Mouse (Mus musculus) adrenal gland, postnatal 4 days (tissue): Measurements from ENCODE around the gene Scyl3. TPM values are rescaled to one million over a fixed set of nuclear protein-coding genes. Genes with fewer than 3 reads are reported as not detected.

ENCODE experiments used
- DNase-seq, 2 experiments: peaks; one replicate each; pipeline ENCODE4 v3.0.0; 2021 to 2022; ENCODE audit warnings: low spot score in 2 of 2, mixed read lengths in 2 of 2
- long read RNA-seq, 2 experiments: library from polyadenylated mRNA; stranded (forward); transcript quantifications; one replicate each; pipeline ENCODE4 v2.0.0; 2021
- total RNA-seq, 2 experiments: library from RNA; stranded (reverse); gene quantifications; 2 replicates each; pipeline ENCODE4 v1.2.3; 2021

Scyl3 gene
- total RNA-seq, result 10 to 100 TPM; 29.1 to 30.2 TPM
- long read RNA-seq, experiment 1, full-length matches to known transcripts, result 2 of 8 reads
- long read RNA-seq, experiment 1, partial matches to known transcripts, result 0 of 8 reads
- long read RNA-seq, experiment 1, other reads (novel, unspliced or antisense), result 6 of 8 reads
- long read RNA-seq, experiment 2, full-length matches to known transcripts, result 8 of 22 reads
- long read RNA-seq, experiment 2, partial matches to known transcripts, result 1 of 22 reads
- long read RNA-seq, experiment 2, other reads (novel, unspliced or antisense), result 13 of 22 reads

GRCm38 (mm10) chr1:163928846-163929245, at the start of gene Scyl3:
Gene Scyl3 (plus strand): TSS chr1:163929100.
- no peak for DNase-seq

GRCm38 (mm10) chr1:163889629-163890028, 39.3 kb upstream of the Scyl3 start:
- DNase-seq, result no peak

DNA sequence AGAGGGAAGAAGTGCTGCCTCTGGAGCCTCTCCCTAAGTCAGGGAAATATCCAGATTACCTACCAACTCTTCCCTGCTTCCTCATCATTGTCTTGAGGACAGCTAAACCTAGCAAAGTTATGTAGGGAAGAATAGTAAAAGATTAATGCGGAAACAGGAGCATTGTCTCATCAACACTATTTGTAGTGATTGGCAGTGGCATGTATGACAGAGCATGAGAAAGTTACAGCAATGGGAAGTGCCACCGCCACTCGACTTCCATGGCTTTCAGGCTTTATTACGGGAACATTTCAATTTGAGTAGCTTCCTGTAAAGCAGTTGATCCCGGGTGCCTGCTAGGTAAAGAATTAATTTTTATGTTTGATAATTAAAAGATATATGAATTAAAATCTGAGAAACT, 35.6 kb upstream of the Scyl3 start:
- no peak for DNase-seq

DNA sequence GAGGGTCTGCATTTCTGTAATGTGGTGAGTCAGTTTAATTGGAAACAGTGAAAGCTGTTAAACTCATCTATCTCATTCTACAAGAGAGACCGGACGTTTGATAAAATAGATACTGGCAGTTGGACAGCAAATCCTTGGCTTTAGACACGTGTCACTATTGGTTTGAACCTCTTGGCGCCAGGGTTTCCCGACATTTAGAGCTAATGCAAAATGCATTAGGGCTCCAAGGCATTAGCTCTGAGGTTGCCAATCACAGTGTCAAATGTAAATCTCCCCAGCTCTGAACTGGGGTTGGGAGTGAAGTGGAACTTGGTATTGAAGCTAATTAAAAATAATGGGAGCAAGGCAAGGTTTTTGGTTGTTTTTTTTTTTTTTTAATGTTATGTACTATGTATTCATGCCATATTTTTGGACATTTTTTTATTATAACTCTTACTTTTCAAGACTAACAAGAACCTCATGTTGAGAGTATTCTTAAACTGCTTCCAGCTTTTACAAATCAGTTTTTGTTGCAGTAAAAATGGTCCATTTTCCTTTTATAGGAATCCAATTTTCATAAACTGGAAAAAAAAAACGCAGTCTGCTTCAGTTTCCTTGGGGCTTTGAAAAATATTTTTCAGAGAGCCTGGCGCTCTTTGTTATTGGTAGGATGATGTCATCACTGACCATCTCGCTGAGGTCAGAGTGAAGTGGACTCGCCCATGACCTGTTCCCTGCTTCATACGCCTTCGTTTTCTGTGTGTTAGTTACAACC, 34.9 kb upstream of the Scyl3 start:
- no peak for DNase-seq

DNA sequence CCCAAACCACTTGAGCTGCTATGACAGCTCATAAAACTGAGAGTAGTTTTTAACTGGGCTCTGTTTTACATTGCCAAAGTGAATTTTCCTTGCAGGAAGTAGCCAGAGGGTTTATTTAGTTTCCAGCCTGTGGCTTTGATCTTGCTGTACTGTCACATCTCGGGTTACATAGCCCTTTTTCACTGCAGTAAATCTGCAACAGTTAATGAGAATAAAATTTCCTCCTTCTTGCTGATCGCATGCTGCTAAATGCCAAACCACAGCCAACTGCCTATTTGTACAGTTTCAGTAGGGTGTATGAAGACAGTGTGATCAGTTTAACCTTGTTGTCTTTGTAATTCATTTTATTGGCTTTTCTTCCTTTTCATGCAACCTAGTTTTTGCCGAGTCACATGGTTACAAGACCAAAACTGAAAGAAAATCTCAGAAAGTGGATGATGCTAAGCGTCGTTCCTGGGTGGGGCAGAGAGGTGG, 30.6 kb upstream of the Scyl3 start:
- no peak for DNase-seq

- no peak for DNase-seq
These were observed 29.3 kb upstream of the Scyl3 start for GRCm38 (mm10) chr1:163899575-163899974.

DNA sequence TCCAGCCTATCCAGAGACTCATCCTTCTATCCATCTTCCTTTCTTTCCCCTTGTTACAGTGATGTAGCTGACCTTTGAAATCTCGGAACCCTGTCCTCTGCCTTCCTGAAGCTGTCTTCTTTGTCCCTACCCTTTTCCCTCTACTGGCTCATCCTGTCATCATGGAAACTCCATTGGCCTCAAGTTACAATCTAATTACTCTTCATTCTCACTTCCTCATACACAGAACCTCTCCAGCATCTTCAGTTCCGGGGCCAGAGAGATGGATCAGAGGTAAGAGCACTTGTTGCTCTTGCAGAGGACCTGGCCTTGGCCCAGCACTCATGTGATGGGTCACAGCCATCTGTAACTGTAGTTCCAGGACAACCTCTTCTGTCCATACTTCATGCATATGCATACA, 28.7 kb upstream of the Scyl3 start:
- no peak for DNase-seq

- DNase-seq, result no peak
These were observed 25.5 kb upstream of the Scyl3 start for GRCm38 (mm10) chr1:163903411-163903810.

- DNase-seq, result no peak
These were observed 21.7 kb upstream of the Scyl3 start for GRCm38 (mm10) chr1:163907007-163907811.

- no peak for DNase-seq
These were observed 20.5 kb upstream of the Scyl3 start for GRCm38 (mm10) chr1:163908389-163908788.

- no peak for DNase-seq
These were observed 18.6 kb upstream of the Scyl3 start for GRCm38 (mm10) chr1:163910343-163910742.

- DNase-seq, result no peak
These were observed 18.1 kb upstream of the Scyl3 start for GRCm38 (mm10) chr1:163910785-163911184.

DNA sequence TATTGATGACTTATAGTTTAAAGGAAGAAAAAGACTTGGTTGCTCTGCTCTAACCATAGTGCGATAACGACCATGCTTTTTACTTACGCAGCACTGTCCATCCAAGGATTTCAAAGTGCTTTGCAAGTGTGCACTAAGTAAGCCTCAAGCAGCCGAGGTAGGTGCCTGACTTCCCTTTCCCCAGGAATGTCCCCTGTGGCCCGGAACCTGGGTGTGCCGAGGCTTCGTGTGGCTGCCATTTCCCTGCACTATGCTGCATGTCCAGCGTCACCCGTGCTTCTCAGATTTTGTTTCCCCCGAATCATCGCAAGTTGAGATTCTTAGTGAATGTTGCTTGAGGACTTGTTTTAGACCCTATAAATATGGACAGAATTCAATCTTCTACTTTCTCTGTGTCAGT, 16.9 kb upstream of the Scyl3 start:
- DNase-seq, result no peak

- DNase-seq, result no peak
These were observed 11.3 kb upstream of the Scyl3 start for GRCm38 (mm10) chr1:163917349-163918160.

- DNase-seq, result no peak
These were observed 4.8 kb upstream of the Scyl3 start for GRCm38 (mm10) chr1:163924093-163924492.

DNA sequence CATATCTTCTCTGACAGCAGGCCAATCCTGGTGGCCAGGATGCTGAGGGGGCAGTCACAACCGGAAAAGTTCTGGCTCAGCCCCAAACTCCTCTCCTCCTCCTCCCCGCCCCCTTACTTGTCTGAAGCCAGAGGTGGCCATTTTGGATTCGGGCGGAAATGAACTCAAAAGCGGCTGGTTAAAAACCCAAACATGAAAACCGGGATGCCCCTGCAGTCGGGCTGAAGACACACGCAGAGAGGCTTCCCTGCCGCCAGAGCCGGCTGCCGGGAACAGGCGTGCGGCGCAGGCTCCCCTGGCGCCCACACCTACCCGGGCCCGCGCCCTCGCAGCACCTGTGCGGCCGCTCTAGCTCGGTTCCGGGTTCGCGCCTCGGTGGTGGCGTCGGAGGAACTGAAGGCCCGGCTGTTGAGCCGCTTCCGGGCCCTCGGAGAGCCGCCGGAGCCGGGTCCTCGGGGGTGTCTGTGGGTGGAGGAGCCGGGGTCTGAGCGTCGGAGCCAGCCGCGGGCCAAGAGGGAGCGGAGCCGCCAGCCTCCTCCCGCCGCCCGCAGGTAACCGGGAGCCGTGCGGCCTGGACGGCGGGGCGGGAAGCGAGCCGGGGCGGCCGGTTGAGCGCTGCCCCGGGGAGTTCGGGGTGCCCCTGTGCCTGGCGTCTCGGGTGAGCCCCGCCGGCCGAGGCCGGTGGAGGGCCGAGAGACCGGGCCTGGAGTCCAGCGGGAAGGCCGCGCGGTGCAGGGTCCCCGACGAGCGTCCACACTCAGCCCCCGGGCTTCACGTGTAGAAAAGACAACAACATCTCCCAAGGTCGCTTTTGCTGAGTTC, 947 bp downstream of the Scyl3 start:
- peak; percentile 55 to 78 for DNase-seq

GRCm38 (mm10) chr1:163930458-163930794, 1.5 kb downstream of the Scyl3 start:
- no peak for DNase-seq

DNA sequence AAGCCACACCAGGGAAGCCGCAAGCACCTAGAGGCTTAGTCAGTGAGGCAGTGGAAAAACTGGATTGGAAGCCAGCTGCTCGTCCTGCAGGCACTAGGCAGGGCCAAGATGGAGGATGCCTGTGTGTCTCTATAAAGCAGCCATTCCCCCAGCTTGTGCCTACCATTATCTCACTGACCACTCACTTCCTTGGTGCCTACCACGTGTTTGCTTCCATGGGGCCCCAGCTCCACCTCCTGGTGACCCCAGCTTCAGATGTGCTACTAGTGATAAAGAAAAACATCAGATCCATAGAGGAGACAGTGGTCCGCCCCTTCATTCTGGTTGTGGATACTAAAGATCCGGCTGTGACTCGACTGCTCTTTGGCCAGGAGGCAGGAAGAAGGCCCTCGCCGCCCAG, 2.9 kb downstream of the Scyl3 start:
- DNase-seq, result no peak

- DNase-seq, result no peak
These were observed 5.7 kb downstream of the Scyl3 start for GRCm38 (mm10) chr1:163934591-163934990.

DNA sequence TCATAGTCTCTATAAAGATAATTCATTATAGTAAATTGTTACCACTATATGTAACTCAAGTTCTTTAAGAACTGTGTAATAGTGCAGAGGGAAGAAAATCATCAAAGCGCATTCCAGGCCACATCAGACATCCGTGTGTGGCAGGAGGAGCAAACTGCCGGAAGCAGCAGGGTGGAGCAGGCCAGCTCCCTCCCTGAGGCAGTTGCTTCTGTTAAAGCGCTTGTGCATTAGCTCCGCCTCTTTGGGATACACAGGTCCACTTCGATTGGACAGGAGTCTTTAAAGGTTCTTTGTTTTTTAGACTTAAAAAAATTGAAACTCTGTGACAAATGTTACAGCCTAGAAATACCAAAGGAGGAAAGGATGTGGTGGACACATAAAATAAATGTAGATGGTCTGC, 13.2 kb downstream of the Scyl3 start:
- DNase-seq, result no peak
